Mouse (Mus musculus) gastrocnemius, adult 8-10 months (tissue): ENCODE results near the gene Myh11. TPM values are rescaled to one million over a fixed set of nuclear protein-coding genes. Genes with fewer than 3 reads are reported as not detected.
"Not testable (repeated sequence)": the region's sequence is repeated elsewhere in the genome, so short reads cannot be mapped to it uniquely, and the experiment has no call there.

Experiments
- DNase-seq, 2 experiments: peaks; one replicate each; pipeline ENCODE4 v3.0.0; 2022; ENCODE audit warnings: low spot score in 2 of 2
- microRNA-seq: library from miRNA; unstranded; fragments of <30 nt; microRNA quantifications from one replicate; pipeline ENCODE4 v1.2.0, GENCODE M21; 2022
- total RNA-seq, 4 experiments: library from RNA; stranded (reverse); gene quantifications; 2 replicates each; pipeline ENCODE4 v1.2.4; 2022

Gene Myh11
- total RNA-seq, 4 experiments from 2014 or later = 11.5 to 20.6 (median 14.3) TPM

DNA sequence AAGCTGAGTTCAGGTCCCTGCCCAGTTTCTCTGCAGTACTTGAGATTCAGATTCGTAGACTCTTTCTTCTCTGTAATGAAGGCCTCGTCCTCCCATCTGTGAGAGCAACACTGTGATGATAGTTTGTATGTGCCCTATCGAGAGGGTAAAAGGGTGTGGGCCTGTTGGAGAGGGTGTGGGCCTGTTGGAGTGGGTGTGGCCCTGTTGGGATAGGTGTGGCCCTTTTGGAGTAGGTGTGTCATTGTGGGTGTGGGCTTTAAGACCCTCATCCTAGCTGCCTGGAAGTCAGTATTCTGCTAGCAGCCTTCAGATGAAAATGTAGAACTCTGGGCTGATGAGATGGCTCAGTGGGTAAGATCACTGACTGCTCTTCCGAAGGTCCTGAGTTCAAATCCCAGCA, 124.7 kb downstream of the Myh11 start:
- DNase-seq = no peak

DNA sequence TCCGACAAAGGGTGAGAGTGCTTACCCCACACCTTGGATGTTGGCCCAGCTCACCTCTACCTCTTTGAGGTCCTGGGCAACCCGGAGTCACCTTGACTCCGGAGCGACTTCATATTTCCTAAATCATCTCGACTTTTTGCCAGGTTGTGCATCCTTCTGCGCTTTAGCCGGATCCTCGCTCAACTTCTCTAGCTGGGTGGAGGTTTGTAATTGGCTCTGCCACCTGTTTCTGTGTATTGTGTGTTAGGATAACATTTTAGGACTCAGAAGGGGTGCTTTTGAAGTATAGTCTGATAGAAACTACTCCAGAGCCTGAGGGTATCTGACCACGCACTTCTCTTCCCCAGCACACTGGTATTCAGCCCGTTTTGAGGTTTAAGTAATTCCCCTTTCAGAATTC, 127.4 kb downstream of the Myh11 start:
- DNase-seq = no peak

DNA sequence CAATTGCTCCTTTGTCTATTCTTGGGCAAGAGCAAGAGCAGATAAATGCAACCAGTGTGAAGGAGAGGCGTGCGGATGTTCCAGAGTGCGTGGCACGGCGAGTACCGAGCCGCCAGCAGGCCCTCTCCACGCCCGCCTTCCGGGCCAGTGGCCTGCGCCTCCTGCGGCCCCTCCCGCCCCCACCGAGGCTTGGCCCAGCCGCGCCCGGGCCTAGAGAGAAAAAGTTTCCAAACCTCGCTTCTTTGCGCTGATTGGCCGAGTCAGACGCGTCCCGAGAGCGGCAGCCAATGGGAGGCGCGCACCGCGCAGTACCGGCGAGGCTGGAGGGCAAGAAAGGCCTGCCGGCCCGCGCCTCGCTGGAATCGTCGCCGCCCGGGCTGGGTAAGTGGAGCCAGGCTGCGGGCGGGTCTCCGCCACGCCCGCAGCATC, 128.2 kb downstream of the Myh11 start, which contains the start of the genes Nde1 and Marf1:
Gene Nde1, plus strand, starts transcription at position 288 of the 429 bp plus-strand sequence.
Gene Marf1, minus strand, starts transcription at position 364 of the 429 bp plus-strand sequence.
- peak; percentile 82 to 90 for DNase-seq

DNA sequence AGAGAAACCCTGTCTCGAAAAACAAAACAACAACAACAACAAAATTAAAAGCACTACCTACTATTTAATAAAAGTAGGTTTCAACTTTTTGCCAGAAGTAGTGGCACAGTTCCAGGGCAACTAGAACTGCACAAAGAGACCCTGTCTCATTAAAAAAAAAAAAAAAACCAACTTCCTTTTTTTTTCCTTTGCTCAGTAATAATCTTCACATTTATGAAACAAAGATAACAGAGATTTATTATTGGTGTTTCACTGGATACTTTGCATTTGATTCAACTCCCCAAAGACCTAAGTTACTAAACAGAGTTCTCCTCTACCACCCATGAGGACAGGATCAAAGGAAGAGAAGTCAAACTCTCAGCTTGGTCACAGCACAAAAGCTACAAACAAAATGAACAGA, 130.2 kb downstream of the Myh11 start:
- no peak for DNase-seq

DNA sequence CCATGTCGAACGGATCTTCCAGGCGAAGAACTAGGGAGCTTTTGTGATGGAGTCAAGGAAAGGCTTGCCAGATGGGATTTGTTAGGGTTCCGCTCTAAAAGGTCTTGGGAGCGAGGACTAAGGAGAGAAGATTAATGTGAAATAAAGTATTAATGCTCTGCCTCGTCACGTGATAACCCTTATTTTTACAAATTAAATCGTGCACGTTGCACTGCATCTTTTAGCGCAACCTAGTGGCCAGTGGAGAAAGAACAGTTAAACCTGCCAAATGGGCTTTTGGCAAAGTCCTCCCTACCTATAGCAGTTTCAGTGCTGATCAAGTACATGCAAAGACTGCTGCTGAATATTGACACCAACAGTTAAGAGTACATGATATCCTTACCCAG, 131.4 kb downstream of the Myh11 start:
- peak; percentile 54 to 60 for DNase-seq

- peak; percentile 99 for DNase-seq
Observed at GRCm38 (mm10) chr16:14158936-14159745, 132.0 kb downstream of the Myh11 start.

- no peak for DNase-seq
Observed at GRCm38 (mm10) chr16:14158536-14158935, 132.6 kb downstream of the Myh11 start.

DNA sequence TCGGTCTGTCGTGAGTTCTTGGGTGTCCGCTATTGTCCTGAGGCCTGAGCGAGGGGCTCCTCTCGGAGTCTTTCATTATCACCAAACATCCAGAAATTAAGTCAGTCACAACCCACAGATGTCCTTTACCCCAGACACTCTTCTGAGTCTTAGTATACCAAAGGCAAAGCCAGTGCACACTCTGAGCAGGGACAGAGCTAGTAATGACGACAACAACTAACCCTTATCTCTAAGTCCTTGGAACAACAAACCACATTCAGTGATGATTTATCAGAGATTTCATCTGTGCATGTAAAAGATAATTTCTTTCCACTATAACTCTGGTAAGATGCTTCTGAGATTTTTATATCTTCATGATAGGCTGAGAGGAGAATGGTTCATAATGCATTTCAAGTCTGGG, 134.9 kb downstream of the Myh11 start:
- DNase-seq = no peak

DNA sequence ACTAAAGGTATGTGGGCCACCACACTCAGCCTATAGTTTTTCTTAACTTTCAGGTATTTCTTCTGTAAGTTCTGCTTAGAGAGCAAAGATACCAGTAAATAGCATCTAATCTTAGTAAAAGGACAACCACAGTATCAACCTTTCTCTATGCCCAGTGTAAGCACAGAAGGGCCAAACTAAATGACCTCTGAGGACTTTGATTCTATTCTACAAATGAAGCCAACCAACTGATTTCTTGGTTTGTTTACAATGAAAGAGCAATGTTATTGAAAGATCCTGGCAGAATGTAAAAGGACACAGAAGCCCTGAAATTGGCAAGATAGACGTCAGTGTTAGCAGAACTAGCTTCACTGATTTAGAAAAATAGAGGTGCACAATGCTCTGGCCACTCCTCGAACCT, 135.5 kb downstream of the Myh11 start:
- DNase-seq = not testable (repeated sequence)

GRCm38 (mm10) chr16:14151718-14152117, 139.5 kb downstream of the Myh11 start:
- DNase-seq = no peak

GRCm38 (mm10) chr16:14147712-14148111, 143.5 kb downstream of the Myh11 start:
- no peak for DNase-seq

Small RNA genes lying within 50 kb of the gene (microRNA-seq; reads per million reads assigned to microRNA genes)
- gene Mir484 = 443 reads per million, percentile 72 among the genes with 10 or more reads in this experiment

Other genes with a start within 250 kb of the Myh11 start
- 10 to 100 TPM; 27.2 to 32.5 (median 28.7) TPM for gene Nde1, start 128.1 kb downstream of the Myh11 start, total RNA-seq
- 10 to 100 TPM; 21.1 to 25.7 (median 21.9) TPM for gene Marf1, start 128.0 kb downstream of the Myh11 start, total RNA-seq
- 10 to 100 TPM; 62.1 to 69.9 (median 67.5) TPM for gene Fopnl, start 26.0 kb upstream of the Myh11 start, total RNA-seq
- gene Abcc1, start 70.2 kb upstream of the Myh11 start, total RNA-seq = 10 to 100 TPM; 17.2 to 23.2 (median 21.4) TPM